In the genomic region with DNA sequence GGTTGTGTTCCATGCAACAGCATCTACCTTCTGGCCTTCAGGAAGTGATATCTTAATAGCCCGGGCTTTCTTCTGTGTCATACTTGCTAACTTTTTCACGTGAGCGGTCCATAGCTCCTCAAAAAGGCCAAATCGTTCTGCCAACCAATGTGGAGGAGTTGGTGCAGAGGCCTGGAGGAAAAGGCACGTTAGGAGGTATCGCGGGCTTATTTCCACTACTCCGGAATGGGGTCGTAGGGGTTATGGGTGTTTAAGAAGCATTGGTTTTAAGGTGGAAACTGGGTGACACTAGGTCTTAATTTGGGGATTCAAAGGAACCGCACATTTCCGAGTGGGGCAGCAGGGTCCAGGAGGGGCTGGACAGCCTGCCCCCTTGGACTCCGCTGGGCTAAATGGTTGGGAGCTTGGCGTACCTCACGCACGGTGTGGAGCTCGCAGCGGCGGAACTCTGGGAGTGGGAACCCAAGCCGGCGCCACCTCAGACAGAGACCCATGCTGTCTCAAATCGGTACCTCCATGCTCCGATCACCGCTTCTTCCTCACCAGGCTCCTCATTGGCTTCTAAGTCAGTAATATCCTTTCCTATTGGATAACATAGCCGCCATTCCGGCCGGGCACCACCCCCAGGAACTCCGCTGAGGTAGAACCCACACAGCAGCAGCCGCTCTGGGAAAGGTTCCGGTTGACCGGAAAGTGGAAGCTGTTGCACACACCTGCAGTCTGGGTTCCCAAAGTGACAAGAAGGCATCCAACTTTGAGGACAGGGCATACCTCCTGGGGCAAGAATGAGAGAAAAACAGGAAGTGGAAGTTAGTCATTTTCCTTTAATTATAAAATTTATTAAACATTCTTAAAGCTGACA, we compare ENCODE assay signal across 8 mouse cellular contexts. TPM values are rescaled to one million over a fixed set of nuclear protein-coding genes. Genes with fewer than 3 reads are reported as not detected.
DNase-seq lines count a peak whose midpoint lies in the region; ATAC-seq and TF ChIP-seq lines count a peak whose summit lies in the region.

No protein-coding gene starts in this region.

- H3K9ac ChIP-seq in forebrain, embryonic 12.5 days = peak overlapping the region; percentile 64
- H3K9ac ChIP-seq in heart, postnatal 0 days (replicated peaks; ENCODE audit: low read depth, low read length) = peak overlapping the region; percentile 67
- H3K9ac ChIP-seq in liver, embryonic 16.5 days (ENCODE audit: low read depth, low read length) = peak overlapping the region; percentile 67
- peak overlapping the region; percentile 76 for H3K9ac ChIP-seq in neural tube, embryonic 13.5 days

- TF ChIP-seq CTCF in E14TG2a.4 (conservative IDR thresholded peaks at IDR 0.05; ENCODE audit: low read length) = no peak
- TF ChIP-seq CTCF in heart, postnatal 0 days (IDR thresholded peaks at IDR 0.05; ENCODE audit: low read depth) = no peak
- no peak for TF ChIP-seq CTCF in testis, adult 2 months (IDR thresholded peaks at IDR 0.05; ENCODE audit: control insufficient read depth, insufficient read depth, insufficient replicate concordance, low read depth, low read length)

- H3K9me3 ChIP-seq in E14TG2a.4 (ENCODE audit: low read length) = no peaks in the 10 kb centered on the region
- no peaks in the 10 kb centered on the region for H3K9me3 ChIP-seq in forebrain, embryonic 12.5 days
- no peaks in the 10 kb centered on the region for H3K9me3 ChIP-seq in heart, postnatal 0 days (replicated peaks; ENCODE audit: control insufficient read depth, low read length)
- no peaks in the 10 kb centered on the region for H3K9me3 ChIP-seq in liver, embryonic 16.5 days (replicated peaks; ENCODE audit: control insufficient read depth, low read length)
- no peaks in the 10 kb centered on the region for H3K9me3 ChIP-seq in neural tube, embryonic 13.5 days

- H3K4me3 ChIP-seq in E14TG2a.4 (replicated peaks; ENCODE audit: low read length) = peak overlapping the region; percentile 99
- peak overlapping the region; percentile 82 for H3K4me3 ChIP-seq in forebrain, embryonic 12.5 days (replicated peaks)
- peak overlapping the region; percentile 72 for H3K4me3 ChIP-seq in heart, postnatal 0 days (ENCODE audit: low read depth, low read length)
- H3K4me3 ChIP-seq in liver, embryonic 16.5 days (ENCODE audit: low read depth, low read length) = peak overlapping the region; percentile 68
- H3K4me3 ChIP-seq in neural tube, embryonic 13.5 days = peak overlapping the region; percentile 64
- H3K4me3 ChIP-seq in testis, adult 2 months (ENCODE audit: control insufficient read depth, low read depth, low read length) = peak overlapping the region; percentile 91

- peak overlapping the region; percentile 63 for H3K27ac ChIP-seq in forebrain, embryonic 12.5 days
- peak overlapping the region; percentile 43 for H3K27ac ChIP-seq in heart, postnatal 0 days (ENCODE audit: low read depth)
- H3K27ac ChIP-seq in liver, embryonic 16.5 days (ENCODE audit: low read length) = peak overlapping the region; percentile 13; the same call in 1 of the 2 replicates
- H3K27ac ChIP-seq in neural tube, embryonic 13.5 days (replicated peaks) = peak overlapping the region; percentile 64
- H3K27ac ChIP-seq in testis, adult 2 months (ENCODE audit: control insufficient read depth, insufficient read depth, low read depth, low read length) = peak overlapping the region; percentile 41

- peaks cover 48% of the 10 kb centered on the region for H3K4me1 ChIP-seq in E14TG2a.4 (replicated peaks; ENCODE audit: low read depth, low read length)
- H3K4me1 ChIP-seq in forebrain, embryonic 12.5 days = peaks cover 10% of the 10 kb centered on the region
- H3K4me1 ChIP-seq in heart, postnatal 0 days (ENCODE audit: control insufficient read depth, insufficient read depth) = peaks cover 8% of the 10 kb centered on the region; the same call in 1 of the 2 replicates
- peaks cover 8% of the 10 kb centered on the region for H3K4me1 ChIP-seq in liver, embryonic 16.5 days (ENCODE audit: control insufficient read depth, low read depth, low read length)
- H3K4me1 ChIP-seq in neural tube, embryonic 13.5 days (replicated peaks) = peaks cover 8% of the 10 kb centered on the region
- H3K4me1 ChIP-seq in testis, adult 2 months (ENCODE audit: control insufficient read depth, insufficient read depth, low read length) = peaks cover 3% of the 10 kb centered on the region

- peak; percentile 60; the same call in 1 of the 2 replicates for TF ChIP-seq EP300 in heart, postnatal 0 days (IDR thresholded peaks at IDR 0.05; ENCODE audit: low read depth)

- H3K4me2 ChIP-seq in forebrain, embryonic 12.5 days = peak overlapping the region; percentile 68
- peak overlapping the region; percentile 95 for H3K4me2 ChIP-seq in heart, postnatal 0 days (ENCODE audit: low read depth, low read length)
- peak overlapping the region; percentile 55 for H3K4me2 ChIP-seq in liver, embryonic 16.5 days (ENCODE audit: low read depth, low read length)
- H3K4me2 ChIP-seq in neural tube, embryonic 13.5 days = peak overlapping the region; percentile 73

- under 1% methylated on average over 30 of the region's 30 CpGs for WGBS in forebrain, embryonic 12.5 days
- under 1% methylated on average over 30 of the region's 30 CpGs for WGBS in heart, postnatal 0 days
- WGBS in liver, embryonic 16.5 days (ENCODE audit: insufficient replicate concordance) = under 1% methylated on average over 30 of the region's 30 CpGs
- WGBS in neural tube, embryonic 13.5 days = under 1% methylated on average over 30 of the region's 30 CpGs

- ATAC-seq in forebrain, embryonic 12.5 days (ENCODE audit: low FRiP score) = peak; percentile 99
- peak; percentile 99 for ATAC-seq in heart, postnatal 0 days (ENCODE audit: insufficient read depth, low read depth)
- peak; percentile 100 for ATAC-seq in liver, embryonic 16.5 days (ENCODE audit: low read depth)
- ATAC-seq in neural tube, embryonic 13.5 days (ENCODE audit: low read depth) = peak; percentile 99

- peak; percentile 72 for TF ChIP-seq POLR2A in testis, adult 2 months (IDR thresholded peaks at IDR 0.05; ENCODE audit: control insufficient read depth, low read depth, low read length)

- H3K36me3 ChIP-seq in E14TG2a.4 (ENCODE audit: insufficient read depth, low read length) = peaks cover 40% of the 10 kb centered on the region
- H3K36me3 ChIP-seq in forebrain, embryonic 12.5 days (replicated peaks) = peaks cover 33% of the 10 kb centered on the region
- H3K36me3 ChIP-seq in heart, postnatal 0 days (replicated peaks; ENCODE audit: control insufficient read depth, insufficient read depth, low read length) = peaks cover 37% of the 10 kb centered on the region
- H3K36me3 ChIP-seq in liver, embryonic 16.5 days (ENCODE audit: control insufficient read depth, insufficient read depth) = peaks cover 13% of the 10 kb centered on the region
- peaks cover 30% of the 10 kb centered on the region for H3K36me3 ChIP-seq in neural tube, embryonic 13.5 days
- peaks cover 2% of the 10 kb centered on the region for H3K36me3 ChIP-seq in testis, adult 2 months (ENCODE audit: control insufficient read depth, insufficient read depth, low read length)

- DNase-seq in c-Kit-positive CD71-positive TER-119-positive erythroid progenitor cells, embryonic 14.5 days (ENCODE audit: low spot score) = peak; percentile 93
- DNase-seq in heart, postnatal 0 days (ENCODE audit: low spot score) = peak; percentile 95
- peak; percentile 93 to 96 for DNase-seq in kidney, postnatal 4 days

- no peaks in the 10 kb centered on the region for H3K27me3 ChIP-seq in E14TG2a.4 (ENCODE audit: insufficient read depth, low read length)
- H3K27me3 ChIP-seq in forebrain, embryonic 12.5 days = no peaks in the 10 kb centered on the region
- no peaks in the 10 kb centered on the region for H3K27me3 ChIP-seq in heart, postnatal 0 days (ENCODE audit: control insufficient read depth, insufficient read depth, low read length)
- H3K27me3 ChIP-seq in liver, embryonic 16.5 days (ENCODE audit: control insufficient read depth, insufficient read depth, low read depth, low read length) = no peaks in the 10 kb centered on the region
- H3K27me3 ChIP-seq in neural tube, embryonic 13.5 days = no peaks in the 10 kb centered on the region
- H3K27me3 ChIP-seq in testis, adult 2 months (ENCODE audit: control insufficient read depth, insufficient read depth, low read length) = no peaks in the 10 kb centered on the region

RNA-seq across cellular contexts. Expression of gene Tars2, which starts 5.4 kb away (rescaled TPM):
- polyA plus RNA-seq in forebrain, embryonic 12.5 days (2016; fragmentation: Nextera tagmentation; extraction: Ambion mirVana) = 50.1 and 53.3 TPM in 2 replicates
- total RNA-seq in heart, postnatal 0 days (2014; rRNA removed; ENCODE audit: low replicate concordance) = 43.5 and 47.1 TPM in 2 replicates
- 30.0 and 30.3 TPM in 2 replicates for polyA plus RNA-seq in heart, postnatal 0 days (2015; fragmentation: Nextera tagmentation; extraction: Ambion mirVana)
- 33.0 and 33.9 TPM in 2 replicates for polyA plus RNA-seq in liver, embryonic 16.5 days (2015; fragmentation: Nextera tagmentation; extraction: Ambion mirVana)
- 36.9 and 39.2 TPM in 2 replicates for polyA plus RNA-seq in neural tube, embryonic 13.5 days (2015; fragmentation: Nextera tagmentation; extraction: Ambion mirVana)
- 24.7 and 25.7 TPM in 2 replicates for polyA plus RNA-seq in testis, adult 2 months (2012; rRNA removed)

RNA-seq across cellular contexts. Expression of gene Ecm1, which starts 15.2 kb away (rescaled TPM):
- 13.2 and 14.5 TPM in 2 replicates for polyA plus RNA-seq in forebrain, embryonic 12.5 days (2016; fragmentation: Nextera tagmentation; extraction: Ambion mirVana)
- total RNA-seq in heart, postnatal 0 days (2014; rRNA removed; ENCODE audit: low replicate concordance) = 22.9 and 63.8 TPM in 2 replicates
- polyA plus RNA-seq in heart, postnatal 0 days (2015; fragmentation: Nextera tagmentation; extraction: Ambion mirVana) = 55.8 and 59.6 TPM in 2 replicates
- polyA plus RNA-seq in liver, embryonic 16.5 days (2015; fragmentation: Nextera tagmentation; extraction: Ambion mirVana) = 21.2 and 26.7 TPM in 2 replicates
- 13.1 and 16.6 TPM in 2 replicates for polyA plus RNA-seq in neural tube, embryonic 13.5 days (2015; fragmentation: Nextera tagmentation; extraction: Ambion mirVana)
- 26.7 and 37.2 TPM in 2 replicates for polyA plus RNA-seq in testis, adult 2 months (2012; rRNA removed)

Comparison
In these comparisons a context has a peak if more than half of its experiments do, and no peak if none do; other contexts are left out.
1. Peak in every context shown above with its lines: DNase-seq, ATAC-seq, H3K4me3 ChIP-seq and H3K27ac ChIP-seq.
2. H3K27ac ChIP-seq: peak in every context shown above with its lines; median percentile 64 in neural tube, embryonic 13.5 days; 63 in forebrain, embryonic 12.5 days; 43 in heart, postnatal 0 days; 41 in testis, adult 2 months; 13 in liver, embryonic 16.5 days.